Mouse (Mus musculus) cerebellum, adult 9-11 months (tissue): ENCODE results near the gene Ifit3b.
"Not testable (repeated sequence)": the region's sequence is repeated elsewhere in the genome, so short reads cannot be mapped to it uniquely, and the experiment has no call there.

ENCODE experiments used
- DNase-seq: peaks from one replicate; pipeline ENCODE4 v3.0.0; 2022

Ifit3b gene

DNA sequence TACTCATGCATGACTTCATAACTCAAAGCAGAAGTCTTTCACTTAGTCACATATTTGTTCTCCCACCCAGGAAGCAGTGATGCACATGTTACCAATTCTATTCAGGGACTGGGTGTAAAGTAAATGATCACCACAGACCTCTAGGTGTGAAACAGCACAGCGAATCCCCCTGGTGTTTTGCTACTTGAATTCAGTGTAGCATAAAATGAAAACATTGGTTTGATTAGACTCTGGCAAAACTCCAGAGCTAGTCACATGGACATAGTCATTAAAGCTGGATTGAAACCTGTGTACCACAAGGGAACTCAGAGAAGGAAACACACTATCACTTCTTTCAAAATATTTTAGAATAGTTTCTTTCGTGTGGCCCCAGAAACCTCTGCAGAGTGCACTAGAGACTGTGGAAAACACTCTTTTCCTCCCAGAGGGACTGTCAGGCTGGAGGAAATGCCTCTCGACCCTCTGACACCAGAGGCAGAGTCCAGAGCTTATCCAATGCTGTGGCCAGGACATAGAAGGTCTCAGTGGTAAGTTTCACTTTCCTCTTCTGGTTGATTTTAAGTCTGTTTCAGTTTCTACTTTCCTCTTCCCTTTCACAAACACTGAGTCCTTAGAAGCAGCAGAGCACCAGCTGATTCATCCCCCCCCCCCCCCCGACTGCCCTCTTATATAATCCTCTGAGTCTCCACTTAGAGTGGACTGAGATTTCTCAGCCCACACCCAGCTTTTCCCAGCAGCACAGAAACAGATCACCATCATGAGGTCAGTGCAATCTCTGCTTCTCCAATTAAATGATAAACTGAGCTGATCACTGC, at the start of gene Ifit3b:
Gene Ifit3b (plus strand): TSS at position 734 of the 815 bp plus-strand sequence.
- not testable (repeated sequence) for DNase-seq

DNA sequence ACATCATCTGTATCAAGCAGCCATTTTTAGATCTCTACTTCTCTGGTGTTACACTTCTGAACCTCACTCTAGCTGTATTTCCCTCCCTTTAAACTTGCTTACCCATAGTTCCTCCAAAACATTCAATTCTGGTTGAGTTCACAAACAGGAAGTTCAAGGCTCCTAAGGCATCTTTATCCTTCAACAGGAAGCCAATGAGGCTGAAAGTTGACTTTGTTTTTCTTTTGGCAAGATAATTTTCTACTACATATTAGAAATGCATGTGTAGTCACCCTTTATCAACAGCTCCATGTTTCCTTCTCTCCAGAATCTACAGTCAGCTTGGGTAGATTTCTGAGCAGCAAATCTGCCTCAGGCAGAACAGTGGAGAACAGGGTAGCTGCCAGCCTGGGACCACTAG, 45.2 kb upstream of the Ifit3b start:
- no peak for DNase-seq

DNA sequence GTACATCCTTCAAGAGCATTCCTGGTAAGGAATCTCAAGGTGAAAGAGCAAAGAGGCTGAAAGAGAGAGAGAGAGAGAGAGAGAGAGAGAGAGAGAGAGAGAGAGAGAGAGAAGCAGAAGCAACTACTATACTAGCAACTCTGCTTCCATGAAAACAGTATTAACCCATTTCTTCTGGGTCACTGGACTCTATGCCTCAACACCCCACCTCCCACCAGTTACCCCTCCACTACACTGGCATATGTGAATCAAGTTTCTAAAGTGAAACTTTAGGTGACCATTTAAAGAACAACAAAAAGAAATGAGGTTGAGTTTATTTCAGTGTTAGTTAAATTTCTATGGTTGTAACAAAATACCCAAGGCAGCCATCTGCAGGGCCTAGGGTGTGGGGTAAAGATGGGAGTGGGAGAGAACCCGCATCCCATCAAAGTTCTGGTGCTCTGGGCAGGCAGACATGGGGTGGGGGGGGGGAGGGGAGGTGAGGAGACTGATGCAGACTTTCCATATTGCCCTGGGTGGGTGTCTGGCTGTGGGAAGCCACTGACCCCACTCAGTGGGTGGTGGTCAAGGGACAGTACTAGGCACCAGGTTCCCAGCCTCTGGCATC, 41.5 kb upstream of the Ifit3b start:
- DNase-seq = no peak

DNA sequence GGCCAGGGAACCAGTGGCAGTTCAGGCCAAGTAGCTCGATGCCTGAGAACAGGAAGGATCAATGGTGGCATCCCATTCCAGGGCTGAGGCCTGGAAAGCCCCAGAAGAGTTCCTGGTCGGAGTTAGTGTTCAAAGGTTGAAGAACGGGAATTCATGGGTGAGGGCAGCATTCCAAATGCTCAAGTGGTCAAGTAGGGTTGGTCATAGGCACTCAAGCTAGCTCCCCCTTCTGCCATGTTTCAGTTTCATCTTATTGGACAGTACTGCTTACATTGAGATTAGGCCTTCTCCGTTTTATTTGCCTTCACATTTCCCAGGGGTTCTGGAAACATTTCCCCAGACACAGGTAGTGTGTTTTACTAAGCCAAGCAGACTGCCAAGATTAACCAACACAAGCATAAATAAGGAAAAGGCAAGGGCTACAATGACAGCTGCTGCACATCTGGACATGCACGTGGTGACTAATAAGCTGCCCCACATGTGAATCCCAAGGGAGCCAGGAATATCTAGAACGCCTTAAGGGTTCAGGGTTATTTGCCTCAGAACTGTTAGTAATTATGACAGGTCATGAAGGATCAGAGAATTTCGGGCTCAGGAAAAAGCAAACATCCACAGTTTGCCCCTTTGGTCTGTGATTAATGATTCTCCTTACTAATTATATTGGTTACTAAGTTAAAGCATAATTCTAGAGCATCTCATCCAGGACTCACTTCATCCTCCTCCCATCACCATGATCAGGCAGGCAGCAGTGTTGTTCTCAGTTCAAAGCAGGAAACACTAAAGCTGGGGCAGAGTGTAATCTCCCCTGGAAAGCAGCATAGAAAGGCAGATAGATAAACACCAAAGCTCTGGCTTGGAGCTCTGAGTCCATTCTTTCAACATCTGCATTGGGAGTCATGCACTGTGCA, 38.5 kb upstream of the Ifit3b start:
- no peak for DNase-seq

DNA sequence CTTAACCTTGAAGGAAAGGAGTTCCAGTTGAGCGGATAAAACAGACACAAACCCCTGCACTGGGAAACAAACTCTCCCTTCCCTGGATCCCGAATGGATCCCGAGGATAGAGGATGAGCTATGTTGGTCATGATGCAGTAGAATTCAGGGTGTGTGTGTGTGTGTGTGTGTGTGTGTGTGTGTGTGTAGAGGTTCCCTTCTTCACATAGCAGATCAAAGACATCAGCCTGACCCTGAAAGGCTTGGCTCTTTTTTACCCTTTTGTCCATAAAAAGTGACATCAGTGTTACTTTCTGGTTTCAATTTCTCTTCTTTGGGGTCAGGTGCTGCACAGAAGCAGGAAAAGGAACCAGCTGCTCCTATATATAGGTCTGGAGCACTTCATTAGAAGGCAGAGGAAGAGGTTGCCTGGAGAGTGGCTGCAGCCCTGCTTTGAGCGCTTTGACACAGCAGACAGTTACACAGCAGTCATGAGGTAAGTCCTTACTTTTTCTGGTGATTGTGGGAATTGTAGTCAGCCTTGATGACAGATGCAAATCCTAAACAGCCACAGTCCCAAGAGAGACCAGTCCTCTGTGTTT, 37.8 kb upstream of the Ifit3b start:
- no peak for DNase-seq

DNA sequence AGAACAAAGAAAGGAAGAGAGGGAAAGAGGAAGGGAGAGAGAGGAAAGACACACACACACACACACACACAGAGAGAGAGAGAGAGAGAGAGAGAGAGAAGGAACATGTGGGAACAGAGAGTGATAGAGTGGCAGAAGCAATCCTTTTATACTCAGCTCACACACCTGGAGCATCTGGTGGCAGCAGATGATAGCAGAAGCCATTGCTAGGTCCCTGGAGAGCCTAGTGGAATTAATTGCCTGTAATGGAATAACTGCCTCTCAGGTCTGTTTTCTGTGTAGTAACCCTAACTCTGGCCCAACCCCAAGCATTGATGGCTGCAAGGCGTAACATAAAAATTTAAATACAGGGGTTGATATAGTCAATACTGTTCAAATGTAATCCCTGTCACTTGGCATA, 36.7 kb upstream of the Ifit3b start:
- DNase-seq = no peak

DNA sequence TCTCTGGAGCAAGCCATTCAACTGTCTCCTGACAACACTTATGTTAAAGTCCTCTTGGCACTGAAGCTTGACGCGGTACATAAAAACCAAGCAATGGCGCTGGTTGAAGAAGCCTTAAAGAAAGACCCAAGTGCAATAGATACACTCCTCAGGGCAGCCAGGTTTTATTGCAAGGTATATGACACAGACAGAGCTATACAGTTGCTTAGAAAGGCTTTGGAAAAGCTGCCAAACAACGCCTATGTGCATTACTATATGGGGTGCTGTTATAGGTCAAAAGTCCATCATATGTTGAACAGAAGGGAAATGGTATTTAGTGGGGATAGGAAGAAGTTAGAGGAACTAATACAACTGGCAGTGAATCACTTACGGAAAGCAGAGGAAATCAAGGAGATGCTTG, 34.1 kb upstream of the Ifit3b start:
- no peak for DNase-seq

DNA sequence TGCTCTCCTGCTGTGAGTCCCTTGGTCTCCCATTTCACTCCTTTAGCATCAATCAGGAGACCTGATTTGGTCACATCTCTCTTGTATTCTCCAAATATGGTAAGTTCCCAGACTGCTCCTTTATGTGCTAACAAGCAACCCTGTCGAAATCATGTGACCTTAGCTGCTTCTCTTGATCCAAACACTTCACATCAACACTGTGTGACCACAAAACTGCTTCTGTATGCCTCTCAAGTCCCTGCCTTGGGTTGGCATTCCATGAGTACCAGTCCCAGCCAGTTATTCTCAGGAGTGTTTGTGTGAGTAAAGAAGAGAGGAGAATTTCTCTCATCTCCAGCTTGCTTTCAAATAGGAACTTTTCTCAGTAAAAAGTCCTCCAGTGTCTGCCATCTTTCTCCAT, 30.6 kb upstream of the Ifit3b start:
- DNase-seq = no peak

DNA sequence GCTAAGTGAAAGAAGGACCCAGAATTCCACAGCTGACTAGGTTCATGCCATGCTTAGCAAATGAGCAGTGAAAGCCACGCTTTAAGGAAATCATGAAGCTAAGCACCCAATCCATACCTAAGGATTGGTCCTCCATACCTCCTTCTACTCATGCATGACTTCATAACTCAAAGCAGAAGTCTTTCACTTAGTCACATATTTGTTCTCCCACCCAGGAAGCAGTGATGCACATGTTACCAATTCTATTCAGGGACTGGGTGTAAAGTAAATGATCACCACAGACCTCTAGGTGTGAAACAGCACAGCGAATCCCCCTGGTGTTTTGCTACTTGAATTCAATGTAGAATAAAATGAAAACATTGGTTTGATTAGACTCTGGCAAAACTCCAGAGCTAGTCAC, 25.1 kb upstream of the Ifit3b start:
- not testable (repeated sequence) for DNase-seq

DNA sequence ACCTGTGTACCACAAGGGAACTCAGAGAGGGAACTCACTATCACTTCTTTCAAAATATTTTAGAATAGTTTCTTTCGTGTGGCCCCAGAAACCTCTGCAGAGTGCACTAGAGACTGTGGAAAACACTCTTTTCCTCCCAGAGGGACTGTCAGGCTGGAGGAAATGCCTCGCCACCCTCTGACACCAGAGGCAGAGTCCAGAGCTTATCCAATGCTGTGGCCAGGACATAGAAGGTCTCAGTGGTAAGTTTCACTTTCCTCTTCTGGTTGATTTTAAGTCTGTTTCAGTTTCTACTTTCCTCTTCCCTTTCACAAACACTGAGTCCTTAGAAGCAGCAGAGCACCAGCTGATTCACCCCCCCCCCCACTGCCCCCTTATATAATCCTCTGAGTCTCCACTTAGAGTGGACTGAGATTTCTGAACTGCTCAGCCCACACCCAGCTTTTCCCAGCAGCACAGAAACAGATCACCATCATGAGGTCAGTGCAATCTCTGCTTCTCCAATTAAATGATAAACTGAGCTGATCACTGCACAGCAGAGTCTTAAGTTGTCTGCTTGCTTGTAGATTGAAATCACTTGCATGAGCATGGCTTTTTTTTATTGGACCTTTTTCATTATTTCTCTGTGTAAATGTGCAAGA, 24.5 kb upstream of the Ifit3b start, which contains the start of gene Ifit3:
Gene Ifit3 (plus strand): TSS at position 406 of the 641 bp plus-strand sequence.
- not testable (repeated sequence) for DNase-seq

DNA sequence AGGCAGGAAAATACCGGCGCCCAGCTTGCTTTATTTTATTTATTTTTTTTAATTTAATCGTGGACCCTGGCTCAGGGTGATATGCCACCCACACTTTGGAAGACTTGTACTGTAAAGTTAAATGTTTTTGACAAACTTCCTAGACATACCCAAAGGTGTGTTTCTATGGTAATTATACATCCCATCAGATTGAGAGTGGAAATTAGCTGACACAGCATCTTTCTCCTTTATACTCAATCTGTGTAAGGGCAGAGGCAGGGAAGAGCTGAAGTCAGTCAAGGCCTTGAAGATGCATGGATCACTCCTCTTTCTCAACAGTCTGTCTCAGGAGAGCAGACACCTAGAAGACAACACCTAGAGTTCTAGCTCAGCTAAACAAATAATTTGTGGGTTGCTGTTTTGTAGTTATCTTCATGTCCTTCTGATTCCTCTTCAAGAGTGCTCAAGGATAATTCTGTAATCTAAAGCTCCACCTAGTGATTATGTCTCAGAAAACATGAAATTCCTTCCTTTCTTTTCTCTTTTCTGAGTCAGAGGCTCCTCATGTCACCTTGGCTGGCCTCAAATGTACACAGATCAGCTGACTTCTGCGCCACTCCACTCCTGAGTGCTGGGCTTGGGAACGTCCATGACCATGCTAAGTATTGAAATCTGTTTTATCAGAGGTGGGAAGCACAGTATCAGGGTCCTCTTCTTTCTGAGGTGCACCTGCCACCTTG, 21.9 kb upstream of the Ifit3b start:
- not testable (repeated sequence) for DNase-seq

DNA sequence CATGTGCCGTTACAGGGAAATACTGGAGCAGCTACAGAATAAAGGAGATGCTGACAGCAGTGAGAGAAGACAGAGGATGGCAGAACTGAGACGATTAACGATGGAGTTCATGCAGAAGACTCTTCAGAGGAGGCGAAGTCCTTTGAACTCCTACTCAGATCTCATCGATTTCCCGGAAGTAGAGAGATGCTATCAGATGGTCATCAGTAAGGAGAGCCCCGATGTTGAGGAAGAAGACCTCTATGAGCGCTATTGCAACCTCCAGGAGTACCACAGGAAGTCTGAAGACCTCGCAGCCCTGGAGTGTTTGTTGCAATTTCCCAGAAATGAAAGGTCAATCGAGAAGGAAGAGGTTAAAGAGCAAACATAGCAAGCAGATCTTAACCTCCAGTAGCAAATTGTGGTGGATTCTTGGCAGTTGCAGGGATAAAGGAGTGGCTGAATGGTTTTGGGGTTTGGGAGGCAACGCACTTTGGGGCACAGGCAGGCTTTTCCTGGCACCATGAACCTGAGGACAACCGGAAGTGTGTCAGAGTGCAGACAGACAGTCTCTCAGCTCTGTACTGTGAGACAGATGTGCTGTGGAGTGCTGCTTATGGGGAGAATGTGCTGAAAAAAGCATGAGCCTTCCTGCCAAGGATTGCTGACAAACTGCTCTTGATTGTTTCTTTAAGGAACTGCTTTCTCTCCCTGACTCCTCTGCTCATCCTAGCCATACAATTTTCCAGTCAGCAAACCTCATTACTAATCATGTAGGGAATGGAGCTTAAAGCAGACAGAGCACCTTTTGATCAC, 19.7 kb upstream of the Ifit3b start:
- DNase-seq = not testable (repeated sequence)

DNA sequence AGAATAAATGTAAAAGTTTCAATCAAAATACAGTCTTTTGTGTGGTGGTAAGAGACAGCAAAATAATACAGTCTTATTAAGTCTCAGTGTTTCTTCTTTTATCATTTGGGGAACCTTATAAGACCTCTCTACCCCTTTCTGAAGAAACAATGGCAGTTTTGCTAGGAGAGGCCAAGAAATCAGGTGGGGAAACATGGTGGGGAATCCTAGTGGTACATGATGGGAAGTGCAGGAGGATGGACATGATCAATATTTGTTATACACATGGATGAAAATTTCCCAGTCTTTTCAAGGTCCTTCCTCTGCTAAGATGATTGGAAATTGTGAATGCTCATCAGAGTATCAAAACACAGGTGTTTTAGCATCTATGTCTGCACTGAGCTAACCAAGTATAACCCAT, 18.8 kb upstream of the Ifit3b start:
- DNase-seq = no peak

DNA sequence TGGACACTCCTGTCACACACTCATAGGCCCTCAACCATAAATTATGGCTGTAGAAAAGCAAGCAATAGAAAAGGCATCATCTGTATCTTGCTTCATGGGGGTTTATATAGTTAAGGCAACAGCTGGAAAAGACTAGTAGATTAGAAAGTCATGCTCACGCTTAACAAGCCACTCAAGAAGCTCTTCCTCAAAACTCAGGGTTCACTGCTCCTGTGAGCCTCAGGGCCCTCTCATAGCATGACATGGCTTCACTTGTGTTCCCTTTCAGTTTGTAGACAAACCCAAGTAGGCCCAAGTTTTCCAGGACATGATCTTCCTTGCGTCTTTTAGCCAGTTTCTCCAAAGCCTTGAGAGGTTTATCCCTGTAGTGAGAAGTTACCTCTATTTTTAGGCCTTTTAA, 14.3 kb upstream of the Ifit3b start:
- no peak for DNase-seq

DNA sequence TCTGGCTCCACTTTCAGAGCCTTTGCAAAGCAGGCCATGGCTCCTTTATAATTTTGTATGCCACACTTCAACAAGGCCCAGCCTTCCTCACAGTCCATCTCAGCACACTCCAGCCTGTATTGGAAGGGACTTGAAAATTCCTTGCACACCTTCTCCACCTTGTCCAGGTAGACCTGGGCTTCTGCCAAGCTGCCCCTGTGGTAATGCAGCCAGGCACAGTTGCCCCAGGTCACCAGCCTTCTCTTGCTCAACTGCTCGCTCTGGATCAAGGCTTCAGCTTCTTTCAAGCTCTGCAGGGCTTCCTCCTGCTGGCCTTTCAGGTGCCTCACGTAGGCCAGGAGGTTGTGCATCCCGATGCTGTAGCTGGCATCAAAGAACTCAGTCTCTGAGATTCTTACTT, 13.2 kb upstream of the Ifit3b start:
- not testable (repeated sequence) for DNase-seq

DNA sequence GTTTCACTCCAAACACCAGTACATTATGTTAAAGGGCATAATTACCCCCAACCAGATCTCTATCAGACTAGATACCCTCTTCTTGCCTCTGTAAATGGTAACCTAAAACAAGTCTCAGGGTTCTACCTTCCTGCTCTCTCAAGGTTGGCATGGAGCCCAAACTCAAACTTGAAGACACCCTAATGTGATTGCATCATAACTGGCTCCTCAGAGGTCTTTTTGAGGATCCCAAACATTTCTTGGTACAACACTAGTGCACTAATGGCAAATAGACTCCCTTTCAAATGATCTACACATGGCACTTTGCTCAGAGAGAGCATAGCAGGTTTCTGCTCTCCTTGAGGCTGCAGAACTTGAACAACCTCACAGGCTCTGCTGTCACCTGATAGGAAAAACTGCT, 11.0 kb upstream of the Ifit3b start:
- DNase-seq = no peak

DNA sequence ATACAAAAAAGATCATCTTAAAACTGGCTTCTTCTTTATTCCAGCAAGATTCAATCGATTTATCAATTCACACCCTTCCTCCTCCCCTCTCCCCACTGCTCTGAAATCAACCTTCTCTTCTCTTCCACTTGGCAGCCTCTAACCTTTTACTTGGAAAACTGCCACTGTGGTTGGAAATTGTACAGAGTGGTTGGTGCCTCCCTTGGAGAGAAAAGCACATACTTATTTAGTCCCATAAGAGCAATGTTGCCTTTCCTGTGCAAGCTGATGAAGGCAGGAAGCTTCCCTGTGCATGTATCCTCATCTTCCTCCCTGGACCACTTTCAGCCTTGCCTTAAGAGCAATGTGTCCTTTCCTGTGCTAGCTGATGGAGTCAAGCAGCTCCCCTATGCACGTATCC, 9.4 kb upstream of the Ifit3b start:
- peak; percentile 34 for DNase-seq

DNA sequence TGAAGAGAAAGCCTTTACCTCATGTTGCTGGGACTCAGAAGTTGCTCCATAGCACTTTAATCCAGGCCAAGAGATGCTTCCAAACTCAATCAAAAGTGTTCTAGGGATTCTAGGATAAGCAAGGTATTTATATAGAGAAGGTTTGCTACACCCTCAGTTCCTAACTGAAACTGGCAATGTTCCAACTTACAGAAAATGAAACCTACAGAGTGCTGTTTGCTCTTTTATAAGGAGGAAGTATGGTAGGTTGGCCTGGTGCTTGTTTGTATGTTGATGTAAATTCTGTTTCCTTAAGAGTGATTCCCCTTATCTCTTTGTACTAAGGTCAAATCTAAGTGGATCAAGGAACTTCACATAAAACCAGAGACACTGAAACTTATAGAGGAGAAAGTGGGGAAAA, 8.5 kb upstream of the Ifit3b start:
- not testable (repeated sequence) for DNase-seq

DNA sequence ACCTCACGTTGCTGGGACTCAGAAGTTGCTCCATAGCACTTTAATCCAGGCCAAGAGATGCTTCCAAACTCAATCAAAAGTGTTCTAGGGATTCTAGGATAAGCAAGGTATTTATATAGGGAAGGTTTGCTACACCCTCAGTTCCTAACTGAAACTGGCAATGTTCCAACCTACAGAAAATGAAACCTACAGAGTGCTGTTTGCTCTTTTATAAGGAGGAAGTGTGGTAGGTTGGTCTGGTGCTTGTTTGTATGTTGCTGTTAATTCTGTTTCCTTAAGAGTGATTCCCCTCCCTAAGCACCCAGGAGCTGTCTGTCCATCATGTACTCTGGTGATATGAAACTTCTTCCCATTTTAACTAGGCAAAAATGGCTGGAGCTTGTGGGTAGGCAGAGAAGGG, 5.9 kb upstream of the Ifit3b start, which contains the start of gene Ifit1bl1:
Gene Ifit1bl1 (minus strand): TSS at position 69 of the 400 bp plus-strand sequence.
- DNase-seq = not testable (repeated sequence)

DNA sequence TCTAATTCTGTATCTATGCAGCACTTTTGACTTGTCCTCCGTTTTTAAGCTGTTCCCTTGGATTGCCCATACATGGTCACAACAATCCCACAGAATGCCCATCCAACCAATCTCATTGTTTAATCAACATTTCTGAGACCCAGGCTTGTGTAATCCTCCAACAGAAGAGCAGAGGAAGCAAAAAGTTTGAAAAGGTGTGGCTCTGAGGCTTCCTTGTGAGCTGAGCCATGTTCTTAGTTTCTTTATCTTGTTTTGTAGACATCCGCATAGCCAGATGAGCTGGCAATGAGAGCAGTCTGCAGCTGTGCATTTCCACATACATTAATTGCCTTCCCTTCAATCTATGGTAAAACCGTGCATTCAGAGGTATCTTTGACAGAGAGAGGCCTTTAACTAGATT, 2.3 kb upstream of the Ifit3b start:
- no peak for DNase-seq

DNA sequence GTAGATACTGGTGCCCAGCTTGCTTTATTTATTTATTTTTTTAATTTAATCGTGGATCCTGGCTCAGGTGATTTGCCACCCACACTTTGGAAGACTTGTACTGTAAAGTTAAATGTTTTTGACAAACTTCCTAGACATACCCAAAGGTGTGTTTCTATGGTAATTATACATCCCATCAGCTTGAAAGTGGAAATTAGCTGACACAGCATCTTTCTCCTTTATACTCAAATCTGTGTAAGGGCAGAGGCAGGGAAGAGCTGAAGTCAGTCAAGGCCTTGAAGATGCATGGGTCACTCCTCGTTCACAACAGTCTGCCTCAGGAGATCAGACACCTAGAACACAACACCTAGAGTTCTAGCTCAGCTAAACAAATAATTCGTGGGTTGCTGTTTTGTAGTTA, 2.3 kb downstream of the Ifit3b start:
- not testable (repeated sequence) for DNase-seq
